Mouse (Mus musculus) neural tube, embryonic 13.5 days (tissue): ENCODE measurements at regions not wholly inside any gene's neighbourhood (a gene's known extent, or its start where the extent isn't known, plus 50 kb on each side); places are given as distances from the start of the nearest gene placed in this dataset.

Experiments
- ATAC-seq: fragments of 200-750 bp; cut with Nextera tagmentation; 2 replicates; pipeline ENCODE4 v1.8.0; 2017; ENCODE audit warnings: low read depth, mild to moderate bottlenecking, moderate TSS enrichment, moderate library complexity
- H3K27ac ChIP-seq: fragments of 300-500 bp; sonication (generic); replicated peaks from 2 replicates; pipeline ENCODE4 v1.5.1; 2015; ENCODE audit warnings: moderate library complexity, mild to moderate bottlenecking, inconsistent platforms
- H3K27me3 ChIP-seq: fragments of 300-500 bp; sonication (generic); 2 replicates; pipeline ENCODE4 v1.6.1; 2015; ENCODE audit warnings: mild to moderate bottlenecking, inconsistent platforms
- H3K36me3 ChIP-seq: fragments of 300-500 bp; sonication (generic); 2 replicates; pipeline ENCODE4 v1.6.1; 2015; ENCODE audit warnings: mild to moderate bottlenecking, inconsistent platforms
- H3K4me1 ChIP-seq: fragments of 300-500 bp; sonication (generic); replicated peaks from 2 replicates; pipeline ENCODE4 v1.6.1; 2015; ENCODE audit warnings: inconsistent platforms
- H3K4me2 ChIP-seq: fragments of 300-500 bp; sonication (generic); 2 replicates; pipeline ENCODE4 v1.6.1; 2015; ENCODE audit warnings: inconsistent platforms, mild to moderate bottlenecking, moderate library complexity
- H3K4me3 ChIP-seq: fragments of 300-500 bp; sonication (generic); 2 replicates; pipeline ENCODE4 v1.5.1; 2015; ENCODE audit warnings: mild to moderate bottlenecking, inconsistent platforms
- H3K9ac ChIP-seq: fragments of 300-500 bp; sonication (generic); 2 replicates; pipeline ENCODE4 v1.6.1; 2015; ENCODE audit warnings: moderate library complexity, mild to moderate bottlenecking, inconsistent platforms
- H3K9me3 ChIP-seq: fragments of 300-500 bp; sonication (generic); 2 replicates; pipeline ENCODE4 v1.6.1; 2016; ENCODE audit warnings: inconsistent platforms
- WGBS: fragments of 180-500 bp; shearing (Covaris S2); methylation state at CpG from one replicate; pipeline ENCODE4 v1.1.7; 2015; 5-methylcytosine and 5-hydroxymethylcytosine counted together

DNA sequence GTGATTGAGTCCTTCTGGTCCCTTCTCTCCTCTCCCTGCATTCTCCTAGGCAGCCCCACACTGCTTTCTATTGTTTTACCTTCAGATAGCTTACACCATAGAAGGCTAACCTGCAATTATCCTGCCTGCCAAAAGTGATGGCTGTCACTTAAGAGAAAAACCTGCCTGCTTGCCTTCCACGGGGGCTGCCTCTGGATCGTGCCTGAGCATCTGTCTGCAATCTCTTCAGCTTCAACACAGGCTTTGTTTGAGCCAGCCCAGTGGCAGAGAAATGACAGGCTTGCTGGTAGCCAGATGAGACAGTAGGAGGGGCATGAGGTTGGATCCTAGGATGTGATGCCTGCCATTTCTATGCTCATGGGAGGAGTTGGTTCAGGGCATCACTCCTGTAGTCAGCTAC is 345.2 kb upstream of the Tshz3 start:
- 44% methylated on average over 2 of the region's 2 CpGs for WGBS
- H3K27ac ChIP-seq, result no peak overlapping the region
- H3K36me3 ChIP-seq, result no peaks in the 10 kb centered on the region
- H3K4me2 ChIP-seq, result no peak overlapping the region
- 0 out of 2 replicates have a peak, but pooled peaks cover 4% of the 10 kb centered on the region for H3K4me1 ChIP-seq
- no peak for ATAC-seq
- no peaks in the 10 kb centered on the region for H3K9me3 ChIP-seq
- H3K4me3 ChIP-seq, result no peak overlapping the region
- H3K27me3 ChIP-seq, result no peaks in the 10 kb centered on the region
- no peak overlapping the region for H3K9ac ChIP-seq

DNA sequence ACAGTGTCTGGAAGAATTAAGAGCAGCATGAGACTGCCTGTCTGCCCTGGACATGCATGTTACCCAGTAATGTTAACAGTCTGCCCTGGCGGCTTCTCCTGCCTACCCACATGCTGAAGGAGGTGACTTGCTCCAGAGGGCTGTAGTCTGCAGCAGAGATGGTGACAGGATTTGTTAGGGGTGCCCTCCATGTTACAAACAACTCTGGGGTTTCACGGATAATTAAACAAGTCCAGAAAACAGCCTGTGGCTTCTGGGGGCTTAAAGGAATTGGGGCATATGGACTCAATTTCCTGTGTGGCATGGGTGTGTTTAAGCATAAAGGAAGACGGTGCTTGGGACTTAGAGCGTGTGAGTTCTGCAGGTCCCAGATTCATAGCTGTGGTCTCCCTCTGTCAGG is 347.3 kb upstream of the Tshz3 start:
- no peak overlapping the region for H3K4me3 ChIP-seq
- H3K27me3 ChIP-seq, result no peaks in the 10 kb centered on the region
- H3K27ac ChIP-seq, result no peak overlapping the region
- H3K4me2 ChIP-seq, result no peak overlapping the region
- no peak overlapping the region for H3K9ac ChIP-seq
- H3K36me3 ChIP-seq, result no peaks in the 10 kb centered on the region
- 65% methylated on average over 4 of the region's 4 CpGs for WGBS
- no peaks in the 10 kb centered on the region for H3K9me3 ChIP-seq
- 0 out of 2 replicates have a peak, but pooled peaks cover 4% of the 10 kb centered on the region for H3K4me1 ChIP-seq
- no peak for ATAC-seq

DNA sequence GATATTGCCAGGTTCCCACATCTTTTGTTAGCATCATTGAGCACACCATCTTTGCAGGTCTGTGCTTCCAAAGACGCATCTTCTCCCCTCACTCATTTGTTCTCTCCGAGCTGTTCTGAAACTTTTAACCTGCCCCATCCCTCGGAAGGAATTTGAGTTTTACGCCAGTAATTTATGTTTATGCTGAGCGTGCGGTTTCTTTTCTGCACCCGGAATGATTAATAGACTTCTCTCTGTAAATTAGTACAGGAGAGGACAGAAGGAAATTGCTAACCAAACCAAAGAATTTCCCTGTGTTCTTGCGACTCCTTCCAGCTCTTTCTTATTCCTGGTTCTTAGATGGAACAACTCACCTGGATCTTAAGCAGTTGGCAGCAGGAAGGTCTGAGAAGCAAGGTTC is 349.7 kb upstream of the Tshz3 start:
- Histone ChIP-seq H3K9me3 (no peaks in the 10 kb centered on the region), H3K27ac (no peak overlapping the region), H3K9ac (no peak overlapping the region), H3K36me3 (no peaks in the 10 kb centered on the region), H3K4me1 (0 out of 2 replicates have a peak, but pooled peaks cover 4% of the 10 kb centered on the region), H3K4me3 (no peak overlapping the region), H3K27me3 (no peaks in the 10 kb centered on the region), H3K4me2 (no peak overlapping the region)
- 76% methylated on average over 8 of the region's 8 CpGs for WGBS
- no peak for ATAC-seq

DNA sequence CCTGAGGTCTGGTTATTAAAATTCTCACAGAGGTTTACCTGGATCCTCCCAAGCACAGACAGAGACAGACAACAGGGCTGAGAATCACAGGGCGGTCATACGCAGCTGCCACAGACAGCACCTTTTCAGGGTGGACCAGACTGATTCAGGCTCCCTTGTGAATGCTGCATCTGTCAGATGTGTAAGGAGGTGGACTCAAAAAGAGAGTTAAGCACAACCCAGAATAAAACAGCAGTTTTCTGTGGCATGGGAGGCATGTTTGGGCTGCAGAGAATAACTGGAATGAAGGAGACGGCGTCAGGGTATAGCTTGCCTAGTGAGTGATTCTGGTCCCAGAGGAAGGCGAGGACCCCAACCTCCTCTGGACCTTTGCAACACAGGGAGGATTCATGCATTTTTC is 363.1 kb upstream of the Tshz3 start:
- no peak overlapping the region for H3K27ac ChIP-seq
- H3K4me1 ChIP-seq, result 0 out of 2 replicates have a peak, but pooled peaks cover 10% of the 10 kb centered on the region
- H3K4me3 ChIP-seq, result no peak overlapping the region
- H3K9me3 ChIP-seq, result no peaks in the 10 kb centered on the region
- no peak overlapping the region for H3K4me2 ChIP-seq
- H3K36me3 ChIP-seq, result no peaks in the 10 kb centered on the region
- no peaks in the 10 kb centered on the region for H3K27me3 ChIP-seq
- WGBS, result 92% methylated on average over 5 of the region's 5 CpGs
- no peak overlapping the region for H3K9ac ChIP-seq
- no peak for ATAC-seq

DNA sequence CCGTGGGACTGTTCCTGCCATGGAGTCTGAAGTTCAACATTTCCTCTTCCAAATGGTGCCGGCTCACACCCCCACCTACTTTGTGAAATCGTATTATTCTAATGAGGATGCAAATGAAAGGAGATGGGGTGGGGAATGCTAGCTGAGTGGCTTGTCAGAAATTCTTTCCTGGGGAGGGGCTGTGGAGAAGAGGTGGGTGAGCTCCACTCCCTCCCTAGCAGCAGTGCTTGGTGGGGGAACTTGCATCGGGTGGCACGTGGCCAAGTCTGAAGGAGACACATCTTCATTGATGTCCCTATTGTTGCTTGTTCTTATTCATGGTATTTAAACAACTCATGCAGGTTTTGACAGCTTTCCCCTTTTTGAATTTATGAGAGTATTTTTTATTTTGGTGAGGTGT is 363.8 kb upstream of the Tshz3 start:
- Histone ChIP-seq H3K27me3 (no peaks in the 10 kb centered on the region), H3K4me1 (0 out of 2 replicates have a peak, but pooled peaks cover 10% of the 10 kb centered on the region), H3K9me3 (no peaks in the 10 kb centered on the region), H3K27ac (no peak overlapping the region), H3K4me3 (no peak overlapping the region), H3K4me2 (no peak overlapping the region), H3K36me3 (no peaks in the 10 kb centered on the region), H3K9ac (no peak overlapping the region)
- ATAC-seq, result no peak
- 55% methylated on average over 5 of the region's 5 CpGs for WGBS

DNA sequence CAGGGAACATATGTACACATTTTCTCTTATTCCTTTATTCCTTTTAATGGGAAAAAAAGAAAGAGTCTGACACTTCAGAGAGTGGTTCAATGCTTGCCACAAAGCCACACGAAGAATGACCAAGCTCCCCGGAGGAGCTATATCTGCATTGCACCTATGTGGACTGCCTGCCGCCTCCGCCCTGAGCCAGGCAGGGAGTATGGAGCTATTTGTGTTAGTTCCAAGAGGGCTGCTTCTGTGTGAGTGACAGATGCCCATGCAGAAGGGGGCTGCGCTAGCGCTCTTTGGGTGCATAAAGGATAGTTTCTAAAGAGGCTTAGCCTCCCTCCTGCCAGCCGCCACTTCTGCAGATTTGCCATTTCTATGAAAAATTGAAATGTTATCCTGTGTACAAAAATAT is 365.3 kb upstream of the Tshz3 start:
- H3K36me3 ChIP-seq, result no peaks in the 10 kb centered on the region
- 76% methylated on average over 7 of the region's 7 CpGs for WGBS
- ATAC-seq, result no peak
- no peak overlapping the region for H3K4me3 ChIP-seq
- H3K4me2 ChIP-seq, result no peak overlapping the region
- H3K9ac ChIP-seq, result no peak overlapping the region
- H3K27me3 ChIP-seq, result no peaks in the 10 kb centered on the region
- no peak overlapping the region for H3K27ac ChIP-seq
- H3K9me3 ChIP-seq, result no peaks in the 10 kb centered on the region
- H3K4me1 ChIP-seq, result 0 out of 2 replicates have a peak, but pooled peaks cover 10% of the 10 kb centered on the region

DNA sequence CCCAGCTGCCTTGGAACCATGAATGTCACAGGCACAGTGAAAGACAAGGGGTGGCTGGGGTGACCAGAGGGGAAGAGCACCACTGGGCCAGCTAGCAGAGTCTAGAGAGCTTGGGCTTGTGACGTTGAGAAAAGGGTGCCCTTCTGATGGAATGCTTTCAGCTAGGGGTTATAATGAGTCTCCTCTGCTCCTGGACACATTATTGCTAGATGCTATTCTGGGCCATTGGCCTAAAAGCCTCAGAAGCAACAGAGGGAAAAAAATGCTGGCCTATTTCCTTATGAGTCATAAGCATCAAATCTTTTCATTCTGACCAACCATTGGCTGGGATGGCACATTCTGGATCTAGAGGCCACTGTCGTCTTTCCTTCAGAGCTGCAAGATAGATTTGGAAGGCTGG is 369.8 kb upstream of the Tshz3 start:
- H3K27ac ChIP-seq, result no peak overlapping the region
- no peak overlapping the region for H3K9ac ChIP-seq
- H3K9me3 ChIP-seq, result no peaks in the 10 kb centered on the region
- WGBS, result 86% methylated on average over 2 of the region's 2 CpGs
- ATAC-seq, result no peak
- H3K36me3 ChIP-seq, result no peaks in the 10 kb centered on the region
- no peak overlapping the region for H3K4me3 ChIP-seq
- 0 out of 2 replicates have a peak, but pooled peaks cover 10% of the 10 kb centered on the region for H3K4me1 ChIP-seq
- H3K27me3 ChIP-seq, result no peaks in the 10 kb centered on the region
- no peak overlapping the region for H3K4me2 ChIP-seq

DNA sequence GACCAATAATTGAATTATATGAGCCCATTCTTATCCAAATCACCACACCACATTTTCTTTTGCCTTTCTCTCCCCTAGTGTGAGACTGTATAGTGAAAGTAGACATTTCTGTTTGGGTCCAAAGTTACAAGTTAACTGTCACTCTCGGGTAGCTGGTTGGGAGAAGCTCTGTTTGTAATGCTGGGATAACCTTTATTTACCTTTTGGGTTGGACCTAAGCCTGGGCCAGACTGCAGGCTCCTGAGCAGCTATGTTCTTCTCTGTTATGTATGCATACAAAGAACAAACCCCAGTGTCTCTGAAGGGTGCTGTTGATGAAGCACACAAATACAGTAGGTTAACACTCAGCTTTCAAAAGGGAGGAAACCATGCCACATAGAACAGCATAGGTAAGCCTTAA is 373.9 kb upstream of the Tshz3 start:
- no peaks in the 10 kb centered on the region for H3K9me3 ChIP-seq
- H3K4me2 ChIP-seq, result no peak overlapping the region
- 90% methylated on average over 1 of the region's 1 CpGs for WGBS
- no peaks in the 10 kb centered on the region for H3K36me3 ChIP-seq
- no peak overlapping the region for H3K4me3 ChIP-seq
- no peaks in the 10 kb centered on the region for H3K27me3 ChIP-seq
- no peak overlapping the region for H3K27ac ChIP-seq
- no peak for ATAC-seq
- H3K9ac ChIP-seq, result no peak overlapping the region
- H3K4me1 ChIP-seq, result no peaks in the 10 kb centered on the region

DNA sequence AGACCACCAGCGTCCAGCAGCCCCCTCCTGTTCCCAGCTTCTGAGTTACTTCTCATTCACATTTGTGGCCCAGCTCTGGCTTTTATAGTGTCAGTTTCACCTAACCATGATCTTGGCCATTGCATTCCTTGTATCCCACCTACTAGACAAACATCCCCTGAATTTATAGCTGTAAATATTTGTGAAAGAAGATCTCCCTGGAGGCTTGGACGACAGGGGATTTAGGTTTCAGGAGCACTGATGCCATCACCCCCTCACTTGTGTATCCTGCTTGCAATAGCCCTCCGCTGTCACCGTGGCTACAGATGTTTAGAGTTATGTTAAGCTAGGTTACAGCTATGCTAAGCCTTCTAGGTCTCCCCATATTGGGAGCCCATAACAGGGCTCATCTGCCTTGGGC is 375.7 kb upstream of the Tshz3 start:
- Histone ChIP-seq H3K27ac (no peak overlapping the region), H3K27me3 (no peaks in the 10 kb centered on the region), H3K36me3 (no peaks in the 10 kb centered on the region), H3K9me3 (no peaks in the 10 kb centered on the region), H3K4me1 (peaks cover 7% of the 10 kb centered on the region; the same call in 1 of the 2 replicates), H3K9ac (no peak overlapping the region), H3K4me2 (no peak overlapping the region), H3K4me3 (no peak overlapping the region)
- 80% methylated on average over 4 of the region's 4 CpGs for WGBS
- ATAC-seq, result no peak

DNA sequence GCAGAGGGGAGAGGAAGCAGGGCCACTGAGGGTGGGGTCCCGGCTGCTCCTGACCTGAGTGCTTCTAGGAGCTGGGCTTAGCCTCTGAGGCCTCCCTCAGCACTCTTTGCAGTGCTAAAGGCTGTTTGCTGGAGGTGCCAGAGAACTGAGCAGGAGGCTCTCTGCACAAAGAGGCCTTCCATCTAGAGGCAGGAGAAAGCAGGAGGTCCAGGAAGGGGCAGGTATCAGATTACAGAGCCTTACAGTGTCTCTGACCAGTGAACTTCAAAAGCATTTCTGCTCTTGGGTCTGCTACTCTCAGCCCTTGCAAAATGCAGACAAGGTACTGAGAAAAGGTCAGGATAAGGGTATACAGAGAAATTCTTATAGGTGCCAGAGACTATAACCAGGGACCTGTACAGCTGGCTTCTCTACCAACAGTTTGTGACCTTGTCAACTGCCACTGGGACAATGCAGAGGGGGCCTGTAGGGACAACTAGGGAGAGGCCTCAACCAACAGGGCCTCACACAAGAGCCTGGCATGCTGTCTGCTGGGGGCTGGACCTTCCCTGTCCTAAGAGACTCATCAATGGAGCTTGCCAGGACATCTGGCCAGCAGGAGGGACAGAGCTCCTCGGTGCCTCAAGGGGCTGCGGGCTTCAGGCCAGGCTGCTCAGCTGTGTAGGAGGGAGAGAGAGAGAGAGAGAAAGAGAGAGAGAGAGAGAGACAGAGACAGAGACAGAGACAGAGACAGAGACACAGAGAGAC is 380.3 kb upstream of the Tshz3 start:
- Histone ChIP-seq H3K4me3 (no peak overlapping the region), H3K4me1 (peaks cover 9% of the 10 kb centered on the region; the same call in 1 of the 2 replicates), H3K9ac (no peak overlapping the region), H3K27me3 (no peaks in the 10 kb centered on the region), H3K4me2 (no peak overlapping the region), H3K36me3 (no peaks in the 10 kb centered on the region), H3K9me3 (no peaks in the 10 kb centered on the region), H3K27ac (no peak overlapping the region)
- 54% methylated on average over 3 of the region's 3 CpGs for WGBS
- ATAC-seq, result no peak

DNA sequence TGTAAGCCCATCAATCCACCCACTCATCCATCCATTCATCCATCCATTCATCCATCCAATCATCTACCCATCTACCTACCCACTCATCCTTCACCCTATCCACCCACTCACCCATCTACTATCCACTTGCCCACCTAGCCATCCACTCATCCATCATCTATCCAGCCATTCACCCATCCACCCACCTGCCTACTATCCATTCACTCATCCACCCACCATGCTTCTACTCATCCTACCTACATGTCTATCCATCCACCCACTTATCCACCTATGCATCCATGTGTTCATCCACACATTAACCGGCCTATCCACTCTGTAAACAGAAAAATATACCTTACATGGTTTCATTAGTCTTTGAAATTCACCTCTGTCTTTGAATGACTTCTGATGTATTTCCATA is 384.2 kb upstream of the Tshz3 start:
- ATAC-seq, result no peak
- no peak overlapping the region for H3K4me2 ChIP-seq
- H3K4me3 ChIP-seq, result no peak overlapping the region
- 89% methylated on average over 1 of the region's 1 CpGs for WGBS
- H3K36me3 ChIP-seq, result no peaks in the 10 kb centered on the region
- H3K4me1 ChIP-seq, result peaks cover 9% of the 10 kb centered on the region; the same call in 1 of the 2 replicates
- H3K9me3 ChIP-seq, result no peaks in the 10 kb centered on the region
- H3K27ac ChIP-seq, result no peak overlapping the region
- H3K9ac ChIP-seq, result no peak overlapping the region
- no peaks in the 10 kb centered on the region for H3K27me3 ChIP-seq

DNA sequence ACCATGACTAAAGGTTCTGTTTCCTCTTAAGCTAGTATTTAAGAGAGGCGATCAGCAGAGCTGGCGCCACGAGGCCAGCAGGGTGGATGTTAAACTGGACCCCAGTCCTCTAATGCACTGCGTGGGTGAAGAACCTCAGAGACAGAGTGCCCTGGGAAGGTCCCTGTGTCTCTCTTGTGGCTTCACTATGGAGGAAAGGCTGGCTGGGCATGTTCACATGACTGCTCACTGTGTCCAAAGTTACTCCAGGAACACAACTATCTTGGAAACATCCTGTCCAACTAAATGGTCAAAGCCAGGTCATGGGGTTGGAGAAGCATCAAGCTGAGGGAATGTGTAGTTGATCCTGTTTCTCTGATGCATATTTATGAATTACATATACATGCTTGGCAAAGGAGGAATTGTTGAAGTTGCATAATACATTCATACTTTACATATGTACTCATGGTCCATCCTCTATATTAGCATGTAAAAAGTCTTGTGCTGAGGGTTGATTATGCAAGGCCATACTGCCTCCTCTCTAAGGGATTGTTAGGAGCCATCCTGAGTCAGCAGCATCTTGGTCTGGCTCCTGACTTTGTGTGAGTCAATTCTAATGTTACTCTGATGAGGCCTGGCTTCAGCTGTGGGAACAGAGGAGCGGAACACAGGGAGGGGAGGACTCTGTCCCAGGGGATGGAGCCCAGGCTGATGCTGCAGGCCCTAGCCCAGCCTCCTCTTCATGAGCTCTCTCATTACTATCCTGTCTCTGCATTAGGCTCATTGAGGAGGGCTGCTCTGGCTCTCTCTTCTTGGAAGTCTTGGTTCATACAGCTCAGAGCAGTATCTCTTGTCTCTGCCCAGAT is 387.9 kb upstream of the Tshz3 start:
- H3K4me2 ChIP-seq, result no peak overlapping the region
- 89% methylated on average over 5 of the region's 5 CpGs for WGBS
- H3K9ac ChIP-seq, result no peak overlapping the region
- H3K36me3 ChIP-seq, result no peaks in the 10 kb centered on the region
- no peaks in the 10 kb centered on the region for H3K4me1 ChIP-seq
- ATAC-seq, result no peak
- H3K9me3 ChIP-seq, result no peaks in the 10 kb centered on the region
- no peak overlapping the region for H3K27ac ChIP-seq
- no peak overlapping the region for H3K4me3 ChIP-seq
- no peaks in the 10 kb centered on the region for H3K27me3 ChIP-seq
